Mouse (Mus musculus): ENCODE data around the gene Map3k11. TPM values are rescaled to one million over a fixed set of nuclear protein-coding genes. Genes with fewer than 3 reads are reported as not detected.

Map3k11 gene
- polyA plus RNA-seq, 1 experiment from 2014 or later, result 10.0 TPM

DNA sequence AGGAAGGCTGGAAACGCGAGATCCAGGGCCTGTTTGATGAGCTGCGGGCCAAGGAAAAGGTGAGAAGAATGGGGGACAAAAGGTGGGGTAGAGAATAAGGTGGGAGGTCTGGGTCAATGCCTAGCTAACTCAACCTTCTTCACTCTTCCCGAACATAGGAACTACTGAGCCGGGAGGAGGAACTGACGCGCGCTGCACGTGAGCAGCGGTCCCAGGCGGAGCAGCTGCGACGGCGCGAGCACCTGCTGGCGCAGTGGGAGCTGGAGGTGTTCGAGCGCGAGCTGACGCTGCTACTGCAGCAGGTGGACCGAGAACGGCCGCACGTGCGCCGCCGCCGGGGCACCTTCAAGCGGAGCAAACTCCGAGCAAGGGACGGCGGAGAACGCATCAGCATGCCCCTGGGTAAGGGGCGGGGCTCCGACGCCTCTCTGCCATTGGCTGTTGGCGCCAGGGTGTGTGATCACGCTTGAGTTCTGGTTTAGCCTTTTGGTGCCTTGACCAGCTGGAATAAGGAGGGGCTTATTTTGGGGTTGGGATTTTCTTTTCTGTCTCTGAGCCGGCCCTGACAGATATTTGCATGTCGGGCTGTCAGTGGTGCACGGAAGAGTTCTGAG lies 7.4 kb downstream of the Map3k11 start:
- Histone ChIP-seq H3K9ac (replicated peaks; ENCODE audit: low read depth, low read length) (peak overlapping the region; percentile 52), H3K9me3 (ENCODE audit: control insufficient read depth, low read length) (no peaks in the 10 kb centered on the region), H3K4me1 (replicated peaks; ENCODE audit: control insufficient read depth, insufficient read depth, low read length) (peaks cover 27% of the 10 kb centered on the region), H3K36me3 (ENCODE audit: control insufficient read depth, insufficient read depth) (peaks cover 26% of the 10 kb centered on the region), H3K27ac (ENCODE audit: low read length) (no peak overlapping the region), H3K4me2 (ENCODE audit: low read length) (peak overlapping the region; percentile 57), H3K4me3 (replicated peaks; ENCODE audit: low read length) (peak overlapping the region; percentile 42), H3K27me3 (replicated peaks; ENCODE audit: control insufficient read depth, insufficient read depth, low read length) (no peaks in the 10 kb centered on the region)
- peak; percentile 57 for ATAC-seq
- 9% methylated on average over 41 of the region's 41 CpGs for WGBS

DNA sequence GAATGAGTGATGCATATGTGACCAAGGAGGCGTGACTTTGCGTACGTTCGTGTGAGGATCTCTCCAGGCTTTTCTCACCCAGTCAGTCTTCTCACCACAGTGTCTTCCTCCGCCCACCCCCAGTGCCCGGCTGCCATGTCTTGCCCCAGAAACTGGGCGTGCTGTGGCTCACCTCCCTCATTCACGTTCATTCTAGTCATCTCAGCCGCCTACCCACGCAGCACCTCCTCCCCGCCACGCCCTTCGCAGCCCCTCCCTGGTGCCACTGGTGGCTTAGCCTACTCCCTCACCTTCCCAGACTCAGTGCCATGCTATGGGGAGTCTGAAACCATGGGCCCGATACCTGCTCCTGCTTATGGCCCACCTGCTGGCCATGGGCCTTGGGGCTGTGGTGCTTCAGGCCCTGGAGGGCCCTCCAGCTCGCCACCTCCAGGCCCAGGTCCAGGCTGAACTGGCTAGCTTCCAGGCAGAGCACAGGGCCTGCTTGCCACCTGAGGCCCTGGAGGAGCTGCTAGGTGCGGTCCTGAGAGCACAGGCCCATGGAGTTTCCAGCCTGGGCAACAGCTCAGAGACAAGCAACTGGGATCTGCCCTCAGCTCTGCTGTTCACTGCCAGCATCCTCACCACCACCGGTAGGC lies 15.7 kb downstream of the Map3k11 start, which contains the start of gene Kcnk7:
TSS of gene Kcnk7 (plus strand) at position 205 of the 638 bp plus-strand sequence.
- ATAC-seq, result 0 out of 2 replicates have a peak, but pooled peaks have one; percentile 5
- no peak within 1 kb of the TSS for H3K9ac ChIP-seq (replicated peaks; ENCODE audit: low read depth, low read length)
- H3K4me3 ChIP-seq (replicated peaks; ENCODE audit: low read length), result no peak within 1 kb of the TSS
- no peak within 1 kb of the TSS for H3K4me2 ChIP-seq (ENCODE audit: low read length)
- no peak within 1 kb of the TSS; the same call in 1 of the 2 replicates for H3K27ac ChIP-seq (ENCODE audit: low read length)
- H3K36me3 ChIP-seq (ENCODE audit: control insufficient read depth, insufficient read depth), result peaks cover 30% of the 10 kb centered on the region
- H3K4me1 ChIP-seq (replicated peaks; ENCODE audit: control insufficient read depth, insufficient read depth, low read length), result no peaks in the 10 kb centered on the region
- no peaks in the 10 kb centered on the region for H3K9me3 ChIP-seq (ENCODE audit: control insufficient read depth, low read length)
- no peaks in the 10 kb centered on the region for H3K27me3 ChIP-seq (replicated peaks; ENCODE audit: control insufficient read depth, insufficient read depth, low read length)
- WGBS, result 77% methylated on average over 17 of the region's 17 CpGs

DNA sequence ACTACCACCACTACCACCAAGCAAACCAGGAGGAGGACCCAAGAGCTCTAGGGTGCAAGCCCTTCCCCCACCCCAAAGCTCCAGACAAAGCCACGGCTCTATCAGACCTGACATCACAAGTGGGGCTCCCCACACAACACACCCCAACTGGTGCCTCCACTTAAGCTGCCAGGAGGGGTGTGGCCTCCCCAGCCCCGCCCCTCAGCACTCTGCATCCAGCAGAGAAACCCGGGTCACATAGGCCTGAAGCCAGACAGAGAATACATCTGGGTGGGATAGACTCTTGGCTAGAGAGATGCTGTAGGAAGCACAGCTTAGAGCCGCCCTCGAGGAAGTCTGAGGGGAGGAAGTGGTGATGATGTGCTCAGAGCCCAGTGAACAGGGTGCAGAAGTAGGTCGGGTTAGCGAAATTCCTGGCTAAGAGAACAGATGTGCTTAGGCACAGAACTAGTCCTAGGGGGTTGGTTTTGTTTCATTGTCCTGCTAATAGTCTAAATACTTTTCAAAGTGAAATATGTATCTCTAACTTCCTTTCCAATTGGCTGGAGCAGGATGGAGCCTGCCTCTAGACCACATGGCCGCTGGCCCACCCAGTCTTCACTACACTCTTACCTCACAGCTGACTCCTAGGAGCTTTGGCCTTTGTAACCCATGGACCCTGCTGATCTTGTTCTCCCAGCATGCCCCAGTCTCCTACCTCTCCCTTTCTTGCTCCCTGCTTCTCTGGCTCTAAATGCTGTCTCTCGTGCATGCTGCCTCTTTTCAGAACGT lies 16.4 kb downstream of the Map3k11 start:
- Histone ChIP-seq H3K4me2 (ENCODE audit: low read length) (no peak overlapping the region), H3K36me3 (ENCODE audit: control insufficient read depth, insufficient read depth) (peaks cover 32% of the 10 kb centered on the region), H3K9ac (replicated peaks; ENCODE audit: low read depth, low read length) (no peak overlapping the region), H3K9me3 (ENCODE audit: control insufficient read depth, low read length) (no peaks in the 10 kb centered on the region), H3K27ac (ENCODE audit: low read length) (no peak overlapping the region; the same call in 1 of the 2 replicates), H3K27me3 (replicated peaks; ENCODE audit: control insufficient read depth, insufficient read depth, low read length) (no peaks in the 10 kb centered on the region), H3K4me3 (replicated peaks; ENCODE audit: low read length) (no peak overlapping the region), H3K4me1 (replicated peaks; ENCODE audit: control insufficient read depth, insufficient read depth, low read length) (no peaks in the 10 kb centered on the region)
- 45% methylated on average over 10 of the region's 10 CpGs for WGBS
- ATAC-seq, result peak; percentile 21; the same call in 1 of the 2 replicates

DNA sequence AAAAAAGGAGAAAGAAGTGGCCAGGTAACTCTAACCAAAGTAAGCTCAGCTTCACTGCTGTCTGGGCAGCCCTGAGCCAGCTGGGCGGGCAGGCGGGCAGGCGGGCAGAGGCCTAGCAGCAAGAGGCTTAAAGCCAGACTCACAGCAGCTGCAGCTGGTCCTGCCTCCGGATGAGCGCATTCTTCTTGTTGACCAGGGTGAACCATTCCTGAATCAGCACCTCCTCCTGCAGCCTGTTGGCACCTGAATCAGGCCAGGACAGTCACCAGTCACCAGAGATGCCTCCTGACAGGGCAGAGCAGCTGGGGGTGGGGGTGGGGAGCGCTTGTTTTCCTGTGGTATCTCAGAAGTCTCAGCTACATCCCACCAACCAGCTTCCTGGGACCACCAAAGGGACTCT lies 21.5 kb downstream of the Map3k11 start:
- Histone ChIP-seq H3K9me3 (ENCODE audit: control insufficient read depth, low read length) (no peaks in the 10 kb centered on the region), H3K9ac (replicated peaks; ENCODE audit: low read depth, low read length) (no peak overlapping the region), H3K36me3 (ENCODE audit: control insufficient read depth, insufficient read depth) (peaks cover 27% of the 10 kb centered on the region), H3K27me3 (replicated peaks; ENCODE audit: control insufficient read depth, insufficient read depth, low read length) (no peaks in the 10 kb centered on the region), H3K4me3 (replicated peaks; ENCODE audit: low read length) (no peak overlapping the region), H3K4me2 (ENCODE audit: low read length) (no peak overlapping the region), H3K4me1 (replicated peaks; ENCODE audit: control insufficient read depth, insufficient read depth, low read length) (peaks cover 7% of the 10 kb centered on the region; the same call in 1 of the 2 replicates), H3K27ac (ENCODE audit: low read length) (no peak overlapping the region)
- ATAC-seq, result no peak
- WGBS, result 96% methylated on average over 6 of the region's 6 CpGs

DNA sequence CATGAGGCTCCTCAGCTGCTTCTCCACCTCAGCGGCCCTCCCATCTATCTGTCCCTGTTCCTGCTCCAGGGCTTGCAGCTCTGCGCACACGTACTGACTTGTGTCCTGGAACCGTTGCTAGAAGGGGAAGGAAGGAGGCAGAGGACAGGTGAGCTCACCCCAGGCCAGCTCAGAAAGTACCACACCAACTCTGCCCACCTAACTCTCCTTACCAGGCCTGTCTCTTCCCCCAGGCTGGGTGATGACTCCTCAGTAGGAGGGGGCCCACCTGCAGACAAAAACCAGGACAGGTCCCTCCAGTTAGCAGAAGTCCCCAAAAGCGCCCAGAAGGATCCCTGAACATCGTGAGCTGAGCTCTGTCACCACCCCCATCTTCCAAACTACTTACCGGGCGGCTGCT lies 22.0 kb downstream of the Map3k11 start:
- no peak overlapping the region for H3K9ac ChIP-seq (replicated peaks; ENCODE audit: low read depth, low read length)
- no peaks in the 10 kb centered on the region for H3K27me3 ChIP-seq (replicated peaks; ENCODE audit: control insufficient read depth, insufficient read depth, low read length)
- peaks cover 30% of the 10 kb centered on the region for H3K36me3 ChIP-seq (ENCODE audit: control insufficient read depth, insufficient read depth)
- no peak overlapping the region for H3K27ac ChIP-seq (ENCODE audit: low read length)
- H3K4me2 ChIP-seq (ENCODE audit: low read length), result no peak overlapping the region
- WGBS, result 75% methylated on average over 8 of the region's 8 CpGs
- H3K4me1 ChIP-seq (replicated peaks; ENCODE audit: control insufficient read depth, insufficient read depth, low read length), result peaks cover 7% of the 10 kb centered on the region; the same call in 1 of the 2 replicates
- no peak overlapping the region for H3K4me3 ChIP-seq (replicated peaks; ENCODE audit: low read length)
- no peak for ATAC-seq
- no peaks in the 10 kb centered on the region for H3K9me3 ChIP-seq (ENCODE audit: control insufficient read depth, low read length)

DNA sequence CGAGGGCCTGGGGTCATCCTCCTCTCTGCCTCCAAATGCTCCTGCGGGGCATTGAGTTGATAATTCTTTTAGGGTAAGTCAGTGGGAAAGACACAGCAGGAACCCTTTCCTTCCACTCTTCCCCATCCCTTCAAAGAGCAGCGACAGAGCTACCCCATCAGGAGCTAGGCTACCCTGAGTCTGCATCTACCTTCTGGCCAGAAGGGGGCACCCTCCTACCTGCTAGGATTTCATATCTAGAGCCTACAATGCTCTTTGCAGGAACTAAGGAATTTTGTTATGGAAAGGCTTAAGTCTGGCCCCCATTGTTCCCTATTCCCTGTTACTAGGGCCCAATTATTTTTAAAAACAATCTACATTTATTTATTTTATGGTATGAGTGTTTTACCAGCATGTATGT lies 22.7 kb downstream of the Map3k11 start:
- Histone ChIP-seq H3K9me3 (ENCODE audit: control insufficient read depth, low read length) (no peaks in the 10 kb centered on the region), H3K4me2 (ENCODE audit: low read length) (no peak overlapping the region), H3K36me3 (ENCODE audit: control insufficient read depth, insufficient read depth) (peaks cover 30% of the 10 kb centered on the region), H3K4me1 (replicated peaks; ENCODE audit: control insufficient read depth, insufficient read depth, low read length) (peaks cover 9% of the 10 kb centered on the region), H3K27me3 (replicated peaks; ENCODE audit: control insufficient read depth, insufficient read depth, low read length) (no peaks in the 10 kb centered on the region), H3K27ac (ENCODE audit: low read length) (no peak overlapping the region), H3K4me3 (replicated peaks; ENCODE audit: low read length) (no peak overlapping the region), H3K9ac (replicated peaks; ENCODE audit: low read depth, low read length) (no peak overlapping the region)
- no peak for ATAC-seq
- WGBS, result 6% methylated on average over 3 of the region's 3 CpGs

DNA sequence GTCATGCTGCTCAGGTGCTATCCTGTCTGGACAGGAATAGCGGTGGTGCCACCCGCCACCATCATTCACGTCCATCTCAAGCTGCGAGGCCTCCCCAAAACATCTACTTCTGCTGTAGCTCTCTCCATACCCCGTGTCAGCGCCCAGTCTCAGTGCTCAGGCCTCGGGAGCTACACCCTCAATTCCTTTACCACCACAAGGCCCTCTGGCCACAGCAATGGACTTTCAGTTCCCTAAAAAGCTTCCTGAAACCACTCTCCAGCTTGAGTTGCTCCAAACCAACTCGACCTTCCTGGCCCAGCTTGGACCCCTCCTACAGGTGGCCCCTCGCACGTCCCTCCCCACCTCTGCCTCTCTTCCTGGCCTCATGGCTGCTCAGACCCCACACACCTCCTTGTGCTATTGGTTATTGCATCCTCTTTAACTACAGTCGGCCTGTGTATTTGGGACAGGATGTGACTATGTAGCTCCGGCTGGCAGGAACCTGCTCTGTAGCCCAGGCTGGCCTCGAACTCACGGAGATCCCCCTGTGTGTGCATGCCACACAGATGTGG lies 23.4 kb downstream of the Map3k11 start:
- Histone ChIP-seq H3K9me3 (ENCODE audit: control insufficient read depth, low read length) (no peaks in the 10 kb centered on the region), H3K9ac (replicated peaks; ENCODE audit: low read depth, low read length) (no peak overlapping the region), H3K4me1 (replicated peaks; ENCODE audit: control insufficient read depth, insufficient read depth, low read length) (peaks cover 17% of the 10 kb centered on the region), H3K36me3 (ENCODE audit: control insufficient read depth, insufficient read depth) (peaks cover 27% of the 10 kb centered on the region), H3K27ac (ENCODE audit: low read length) (no peak overlapping the region), H3K4me2 (ENCODE audit: low read length) (no peak overlapping the region), H3K27me3 (replicated peaks; ENCODE audit: control insufficient read depth, insufficient read depth, low read length) (no peaks in the 10 kb centered on the region), H3K4me3 (replicated peaks; ENCODE audit: low read length) (no peak overlapping the region)
- ATAC-seq, result no peak
- WGBS, result 92% methylated on average over 14 of the region's 14 CpGs

DNA sequence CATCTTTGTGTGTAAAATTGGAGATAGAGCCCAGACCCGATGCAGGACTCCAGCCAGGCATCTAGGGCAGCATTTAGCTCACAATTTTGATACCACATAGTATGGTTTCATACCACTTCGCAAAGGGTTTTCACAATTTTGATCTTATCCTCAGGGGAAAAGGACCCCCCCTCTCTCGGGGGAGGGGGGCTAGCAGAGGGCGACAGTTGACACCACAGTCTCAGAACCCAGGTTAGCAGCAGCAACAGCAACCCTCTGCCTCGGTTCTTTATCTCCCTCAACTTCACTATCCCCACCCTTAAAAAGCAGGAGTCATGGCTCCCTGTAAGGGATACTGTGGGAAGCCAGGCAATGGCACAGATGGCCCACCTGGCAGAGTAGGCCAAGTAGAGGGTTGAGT lies 24.7 kb downstream of the Map3k11 start:
- 81% methylated on average over 5 of the region's 5 CpGs for WGBS
- Histone ChIP-seq H3K36me3 (ENCODE audit: control insufficient read depth, insufficient read depth) (peaks cover 22% of the 10 kb centered on the region), H3K27me3 (replicated peaks; ENCODE audit: control insufficient read depth, insufficient read depth, low read length) (no peaks in the 10 kb centered on the region), H3K9ac (replicated peaks; ENCODE audit: low read depth, low read length) (no peak overlapping the region), H3K4me3 (replicated peaks; ENCODE audit: low read length) (no peak overlapping the region), H3K4me1 (replicated peaks; ENCODE audit: control insufficient read depth, insufficient read depth, low read length) (peaks cover 22% of the 10 kb centered on the region), H3K4me2 (ENCODE audit: low read length) (no peak overlapping the region), H3K27ac (ENCODE audit: low read length) (no peak overlapping the region), H3K9me3 (ENCODE audit: control insufficient read depth, low read length) (no peaks in the 10 kb centered on the region)
- ATAC-seq, result no peak

DNA sequence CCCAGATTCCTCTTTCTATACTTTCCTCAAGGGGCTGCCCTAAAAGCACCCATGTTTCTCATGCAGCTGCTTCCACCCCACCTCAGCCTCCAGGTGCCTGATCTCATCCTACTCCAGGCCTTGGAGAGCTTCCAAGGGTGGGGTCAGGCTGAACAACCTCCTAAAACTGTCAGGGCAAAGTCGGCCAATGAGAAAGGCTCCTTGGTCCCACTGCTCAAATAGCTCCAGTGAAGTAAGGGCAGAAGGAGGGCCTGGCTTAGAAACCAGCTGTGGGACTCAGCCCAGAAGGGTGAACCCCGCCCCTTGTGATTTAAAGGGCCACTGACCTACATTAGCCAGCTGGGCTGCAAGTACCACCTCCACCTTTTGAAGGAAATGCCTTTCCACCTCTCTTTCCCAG lies 25.2 kb downstream of the Map3k11 start:
- no peaks in the 10 kb centered on the region for H3K27me3 ChIP-seq (replicated peaks; ENCODE audit: control insufficient read depth, insufficient read depth, low read length)
- no peak overlapping the region for H3K4me3 ChIP-seq (replicated peaks; ENCODE audit: low read length)
- no peaks in the 10 kb centered on the region for H3K9me3 ChIP-seq (ENCODE audit: control insufficient read depth, low read length)
- H3K9ac ChIP-seq (replicated peaks; ENCODE audit: low read depth, low read length), result no peak overlapping the region
- no peak overlapping the region for H3K27ac ChIP-seq (ENCODE audit: low read length)
- peaks cover 21% of the 10 kb centered on the region for H3K36me3 ChIP-seq (ENCODE audit: control insufficient read depth, insufficient read depth)
- no peak overlapping the region for H3K4me2 ChIP-seq (ENCODE audit: low read length)
- no peak for ATAC-seq
- peaks cover 22% of the 10 kb centered on the region for H3K4me1 ChIP-seq (replicated peaks; ENCODE audit: control insufficient read depth, insufficient read depth, low read length)
- WGBS, result 9% methylated on average over 2 of the region's 2 CpGs
